Mouse (Mus musculus) MEL-GATA-1-ER (cell line): Measurements from ENCODE around the gene Akr1c18.

Experiments used
- DNase-seq: peaks from one replicate; pipeline ENCODE4 v3.0.0-alpha.2; 2012; ENCODE audit warnings: low read depth; ENCODE audit errors: extremely low read depth

Gene Akr1c18

DNA sequence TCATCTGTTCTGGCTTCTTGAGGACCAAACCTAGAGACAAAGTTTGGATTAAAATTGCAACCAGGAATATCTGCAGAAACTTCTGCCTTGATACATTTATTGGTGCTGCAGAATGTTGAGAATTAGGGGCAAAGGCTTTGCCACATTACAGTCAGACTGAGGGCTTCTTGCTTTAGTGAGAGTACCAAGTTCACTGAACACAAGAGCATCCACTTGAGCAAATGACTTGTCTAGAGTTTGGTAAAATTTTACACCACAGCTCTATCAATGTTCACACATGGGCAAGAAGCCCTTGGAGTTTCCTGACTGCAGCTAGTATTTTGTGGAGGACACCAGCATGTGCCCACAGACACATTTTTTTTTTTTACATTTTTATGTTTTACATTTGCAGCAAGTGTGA lies 47.7 kb downstream of the Akr1c18 start:
- DNase-seq = no peak

GRCm38 (mm10) chr13:4101691-4102090 lies 48.8 kb downstream of the Akr1c18 start:
- no peak for DNase-seq
